Mouse (Mus musculus) small intestine, adult 2 months (tissue): ENCODE results near the gene Scarf2. TPM values are rescaled to one million over a fixed set of nuclear protein-coding genes. Genes with fewer than 3 reads are reported as not detected.

Experiments
- H3K27ac ChIP-seq: fragments of 200-500 bp; 2 replicates; pipeline ENCODE4 v1.5.1; 2012; ENCODE audit warnings: low read depth, low read length, control low read depth, inconsistent platforms; ENCODE audit not compliant: insufficient read depth
- H3K27me3 ChIP-seq: fragments of 200-500 bp; 2 replicates; pipeline ENCODE4 v1.6.1; 2012; ENCODE audit warnings: mild to moderate bottlenecking, moderate library complexity, low read length, inconsistent platforms; ENCODE audit not compliant: control insufficient read depth, insufficient read depth
- H3K36me3 ChIP-seq: fragments of 200-500 bp; 2 replicates; pipeline ENCODE4 v1.6.1; 2012; ENCODE audit warnings: mild to moderate bottlenecking, low read length, control low read depth, inconsistent platforms; ENCODE audit not compliant: control insufficient read depth, insufficient read depth
- H3K4me1 ChIP-seq: fragments of 200-500 bp; 2 replicates; pipeline ENCODE4 v1.6.1; 2012; ENCODE audit warnings: low read length, inconsistent platforms, mixed read lengths; ENCODE audit not compliant: control insufficient read depth, insufficient read depth, insufficient read length
- H3K4me3 ChIP-seq: fragments of 200-500 bp; 2 replicates; pipeline ENCODE4 v1.5.1; 2012; ENCODE audit warnings: low read depth, mild to moderate bottlenecking, control low read depth, inconsistent platforms, low read length, moderate library complexity
- CTCF ChIP-seq: fragments of 200-500 bp; IDR thresholded peaks from 2 replicates; pipeline ENCODE4 v1.5.1; 2012; ENCODE audit warnings: low read depth, mild to moderate bottlenecking, control low read depth, inconsistent platforms, low read length, moderate library complexity, mixed read lengths; ENCODE audit not compliant: insufficient replicate concordance, insufficient read length; ENCODE audit errors: extremely low read depth
- POLR2A ChIP-seq: fragments of 200-500 bp; IDR thresholded peaks from 2 replicates; pipeline ENCODE4 v1.6.1; 2012; ENCODE audit warnings: low read depth, mild to moderate bottlenecking, control low read depth, inconsistent platforms, low read length, moderate library complexity
- WGBS: fragments of 180-500 bp; shearing (Covaris S2); methylation state at CpG from one replicate; pipeline ENCODE4 v1.1.7; 2018; 5-methylcytosine and 5-hydroxymethylcytosine counted together
- polyA plus RNA-seq: library from polyadenylated mRNA; depleted of rRNA; stranded (reverse); fragments of >200 nt; gene quantifications from 2 replicates; pipeline ENCODE4 v1.2.3, GENCODE M21; 2012

The Scarf2 gene
- polyA plus RNA-seq, 1 experiment: 33.2 TPM

- 63% methylated on average over 4 of the region's 4 CpGs for WGBS
- Histone ChIP-seq H3K27ac (no peak overlapping the region), H3K4me3 (no peak overlapping the region), H3K27me3 (peaks cover 10% of the 10 kb centered on the region), H3K36me3 (no peaks in the 10 kb centered on the region), H3K4me1 (peaks cover 4% of the 10 kb centered on the region)
- TF ChIP-seq CTCF: no peak
- TF ChIP-seq POLR2A: no peak
These were observed 16.1 kb downstream of the Scarf2 start for GRCm38 (mm10) chr16:17813173-17813572.

GRCm38 (mm10) chr16:17815411-17816402 is 18.6 kb downstream of the Scarf2 start:
- Histone ChIP-seq H3K27me3 (0 out of 2 replicates have a peak, but pooled peaks cover 4% of the 10 kb centered on the region), H3K4me3 (peak overlapping the region; percentile 51), H3K36me3 (no peaks in the 10 kb centered on the region), H3K27ac (no peak overlapping the region), H3K4me1 (peaks cover 4% of the 10 kb centered on the region)
- TF ChIP-seq CTCF (peak; percentile 90), POLR2A (no peak)
- 4% methylated on average over 63 of the region's 63 CpGs for WGBS

- WGBS: 90% methylated on average over 8 of the region's 8 CpGs
- TF ChIP-seq CTCF (no peak), POLR2A (no peak)
These were observed 19.4 kb downstream of the Scarf2 start for GRCm38 (mm10) chr16:17816528-17816927.

GRCm38 (mm10) chr16:17826500-17826899 is 29.4 kb downstream of the Scarf2 start:
- peaks cover under 1% of the 10 kb centered on the region; the same call in 1 of the 2 replicates for H3K27me3 ChIP-seq
- no peaks in the 10 kb centered on the region for H3K4me1 ChIP-seq
- 78% methylated on average over 2 of the region's 2 CpGs for WGBS
- H3K36me3 ChIP-seq: no peaks in the 10 kb centered on the region
- no peak overlapping the region for H3K4me3 ChIP-seq
- no peak overlapping the region for H3K27ac ChIP-seq
- no peak for TF ChIP-seq POLR2A
- TF ChIP-seq CTCF: no peak

More at GRCm38 (mm10) chr16:17816528-17816927, 19.4 kb downstream of the Scarf2 start:
- Histone ChIP-seq H3K4me3 (no peak overlapping the region), H3K27ac (no peak overlapping the region), H3K27me3 (0 out of 2 replicates have a peak, but pooled peaks cover 4% of the 10 kb centered on the region), H3K4me1 (peaks cover 4% of the 10 kb centered on the region), H3K36me3 (no peaks in the 10 kb centered on the region)

- WGBS: 85% methylated on average over 2 of the region's 2 CpGs
- Histone ChIP-seq H3K4me1 (no peaks in the 10 kb centered on the region), H3K27me3 (peaks cover 17% of the 10 kb centered on the region), H3K4me3 (no peak overlapping the region), H3K27ac (no peak overlapping the region), H3K36me3 (no peaks in the 10 kb centered on the region)
- TF ChIP-seq CTCF (no peak), POLR2A (no peak)
These were observed 31.1 kb downstream of the Scarf2 start for GRCm38 (mm10) chr16:17828229-17828628.

- Histone ChIP-seq H3K36me3 (no peaks in the 10 kb centered on the region), H3K27ac (no peak overlapping the region), H3K4me1 (peaks cover 2% of the 10 kb centered on the region; the same call in 1 of the 2 replicates), H3K27me3 (peaks cover 23% of the 10 kb centered on the region), H3K4me3 (no peak overlapping the region)
- no peak for TF ChIP-seq POLR2A
- TF ChIP-seq CTCF: no peak
- 88% methylated on average over 3 of the region's 3 CpGs for WGBS
These were observed 31.8 kb downstream of the Scarf2 start for GRCm38 (mm10) chr16:17828867-17829266.

DNA sequence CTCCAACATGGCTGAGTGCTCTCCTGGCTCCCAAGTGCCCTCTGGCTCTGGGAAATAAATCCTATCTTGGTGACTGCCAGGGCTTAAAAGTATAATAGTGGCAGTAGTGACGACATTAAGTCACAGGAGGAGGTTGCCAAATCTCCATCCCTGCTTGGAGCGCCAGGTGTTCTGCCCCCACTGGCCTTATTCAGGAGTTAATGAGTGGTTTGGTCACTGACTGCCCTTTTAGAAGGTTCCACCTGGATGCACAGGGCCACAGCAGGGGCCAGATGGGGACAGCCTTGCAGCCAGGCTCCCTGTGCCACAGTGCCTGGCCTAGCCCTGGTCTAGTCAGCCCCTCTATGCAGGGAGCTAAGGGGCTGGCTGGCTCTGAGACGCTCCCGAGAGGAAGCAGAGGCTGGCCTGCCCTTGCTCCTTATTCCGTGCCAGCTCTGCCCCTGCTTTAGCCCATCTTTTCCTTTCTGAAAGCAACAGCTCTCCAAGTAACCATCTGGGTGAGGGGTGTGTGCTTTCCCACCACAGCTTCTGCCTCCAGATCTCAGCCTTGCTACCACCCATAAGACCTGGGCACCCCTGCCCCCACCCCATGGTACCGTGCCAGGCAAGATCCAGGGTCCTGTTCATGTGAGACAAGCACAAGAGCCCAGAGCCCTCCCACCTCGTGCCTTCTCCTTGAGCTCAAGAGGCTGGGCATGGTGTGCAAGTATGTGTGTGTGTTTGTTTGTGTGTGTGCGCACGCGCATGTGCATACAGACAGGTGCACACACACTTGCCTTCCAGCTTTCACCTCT is 33.5 kb downstream of the Scarf2 start:
- H3K4me1 ChIP-seq: peaks cover 2% of the 10 kb centered on the region; the same call in 1 of the 2 replicates
- no peak overlapping the region for H3K4me3 ChIP-seq
- no peak overlapping the region for H3K27ac ChIP-seq
- TF ChIP-seq POLR2A (no peak), CTCF (no peak)
- H3K27me3 ChIP-seq: peaks cover 31% of the 10 kb centered on the region
- no peaks in the 10 kb centered on the region for H3K36me3 ChIP-seq
- 75% methylated on average over 10 of the region's 10 CpGs for WGBS
